Mouse (Mus musculus): ENCODE data around the gene B4galt2.

The B4galt2 gene

DNA sequence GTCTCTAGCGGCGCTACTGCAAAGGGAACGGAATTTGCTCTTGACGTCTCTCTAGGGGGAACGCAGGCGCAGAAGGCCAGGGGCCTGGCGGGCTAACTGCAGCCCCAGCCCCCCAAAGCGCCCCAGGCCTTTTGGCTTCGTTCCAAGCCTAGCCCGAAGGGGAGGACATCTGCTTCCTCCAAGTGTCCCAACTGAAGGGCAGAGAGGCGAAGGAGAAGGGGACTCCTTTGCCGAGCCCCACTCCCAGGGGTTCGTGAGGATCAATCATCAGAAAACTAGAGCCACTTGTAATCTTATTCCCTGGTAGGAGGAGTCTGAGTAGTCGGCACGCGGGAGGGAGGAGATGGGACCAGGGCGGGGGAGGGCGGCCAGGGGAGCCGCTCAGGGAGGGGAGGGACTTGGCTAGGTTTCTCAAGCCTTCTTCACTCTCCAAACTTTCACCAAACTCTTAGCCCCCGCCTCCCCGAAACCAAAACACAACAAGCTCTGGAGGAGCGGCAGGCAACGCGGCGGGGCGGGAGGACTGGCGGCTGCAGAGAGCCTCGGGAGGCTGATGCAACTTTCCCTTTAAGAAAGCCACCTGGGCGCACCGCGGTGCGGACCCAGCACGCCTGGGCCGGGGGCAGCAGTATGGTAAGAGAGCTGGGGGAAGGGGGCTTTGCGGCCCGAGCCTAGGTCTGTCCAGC lies 48.3 kb downstream of the B4galt2 start:
- DNase-seq (ENCODE audit: low read depth): peak; percentile 96

DNA sequence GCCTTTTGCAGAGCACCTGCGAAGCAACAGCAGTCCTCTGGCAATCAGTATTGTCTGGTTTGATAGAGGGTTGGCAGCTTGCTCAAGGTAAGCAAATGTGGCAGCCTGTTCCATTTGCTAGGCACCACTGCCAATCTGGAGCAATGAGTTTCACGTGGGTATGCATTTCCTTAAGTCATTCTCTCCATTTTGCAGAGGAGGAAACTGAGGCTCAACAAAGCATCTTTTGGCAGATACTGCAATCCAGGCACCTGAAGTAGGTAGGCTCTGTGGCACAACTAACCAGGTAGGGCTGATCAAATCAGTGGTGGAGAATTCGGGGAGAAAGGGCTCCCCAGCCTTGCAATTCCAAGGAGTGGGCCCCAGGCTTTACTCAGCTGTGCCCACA lies 48.8 kb downstream of the B4galt2 start, which contains the start of gene Slc6a9:
Gene Slc6a9 (plus strand): TSS at position 50 of the 388 bp plus-strand sequence.
- DNase-seq (ENCODE audit: low read depth): no peak

DNA sequence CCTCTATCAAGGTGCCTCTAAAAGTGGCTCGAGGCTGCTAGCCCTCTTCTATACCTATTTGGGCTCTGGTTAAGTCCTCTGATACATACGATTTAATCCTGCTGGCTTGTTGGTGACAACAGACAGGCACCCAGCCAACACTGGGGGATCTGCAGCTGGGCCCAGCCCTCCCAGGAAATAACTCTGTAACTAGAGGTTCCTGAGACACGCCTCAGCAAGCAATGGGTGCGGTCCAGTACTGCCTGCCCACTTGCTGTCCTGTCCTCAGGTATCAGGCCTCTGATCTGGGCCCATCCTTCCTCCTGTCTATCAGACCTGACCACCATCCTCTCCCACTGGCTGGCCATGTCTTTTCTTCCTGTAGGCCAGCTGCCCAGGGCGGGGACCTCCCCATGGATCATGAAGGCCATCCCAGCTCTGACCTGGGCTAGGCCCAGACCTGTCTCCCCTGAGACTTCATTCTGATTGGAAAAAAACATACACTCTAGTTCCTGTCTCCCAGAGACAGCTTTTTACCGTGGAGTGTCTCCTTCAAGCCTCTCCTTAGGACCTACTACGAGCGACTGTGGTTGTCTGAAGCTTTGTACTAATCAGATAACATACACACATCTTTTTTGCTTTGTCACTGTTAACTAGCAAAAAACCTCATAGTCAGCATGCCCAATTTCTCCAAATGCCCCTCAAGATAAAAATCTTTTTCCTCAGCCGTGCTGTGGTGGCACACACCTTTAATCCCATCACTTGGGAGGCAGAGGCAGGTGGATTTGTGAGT lies 51.2 kb downstream of the B4galt2 start:
- peak; percentile 36 for DNase-seq (ENCODE audit: low read depth)

DNA sequence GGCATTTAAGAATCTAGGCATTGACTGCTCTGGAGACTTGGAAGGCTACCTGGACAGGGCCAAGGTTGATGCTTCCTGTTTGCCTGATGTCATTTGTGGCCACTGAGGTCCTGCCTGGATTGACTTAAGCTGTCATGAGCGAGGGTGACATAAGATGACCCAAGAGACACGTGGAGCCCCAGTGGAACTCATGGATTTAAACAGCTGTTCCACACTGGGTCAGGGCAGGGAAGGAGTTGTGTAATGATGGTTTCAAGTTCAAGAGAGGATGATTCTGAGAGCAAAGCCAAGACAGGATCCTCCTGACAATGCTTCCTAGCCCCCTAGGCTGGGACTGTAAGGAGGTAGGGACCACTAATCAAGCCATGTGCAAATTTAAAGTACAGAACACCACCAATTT lies 51.8 kb downstream of the B4galt2 start:
- no peak for DNase-seq (ENCODE audit: low read depth)

DNA sequence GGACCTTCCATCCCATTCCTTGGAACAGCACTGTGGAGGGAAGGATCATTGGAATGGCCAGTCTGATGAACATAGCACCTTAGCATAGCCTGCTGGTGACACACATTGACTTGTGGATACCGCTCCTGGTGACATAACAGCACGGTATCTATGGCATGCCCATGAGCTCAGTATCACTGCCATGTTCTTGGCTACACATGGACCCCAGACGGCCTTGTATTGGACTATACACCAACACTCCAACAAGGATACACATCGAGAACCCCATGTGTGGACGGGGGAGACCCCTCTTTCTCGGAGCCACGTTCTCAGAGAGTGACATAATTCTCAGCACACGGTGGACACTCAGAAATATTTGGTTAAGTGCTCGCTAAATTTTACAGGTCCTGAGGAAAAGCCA lies 52.5 kb downstream of the B4galt2 start:
- no peak for DNase-seq (ENCODE audit: low read depth)

DNA sequence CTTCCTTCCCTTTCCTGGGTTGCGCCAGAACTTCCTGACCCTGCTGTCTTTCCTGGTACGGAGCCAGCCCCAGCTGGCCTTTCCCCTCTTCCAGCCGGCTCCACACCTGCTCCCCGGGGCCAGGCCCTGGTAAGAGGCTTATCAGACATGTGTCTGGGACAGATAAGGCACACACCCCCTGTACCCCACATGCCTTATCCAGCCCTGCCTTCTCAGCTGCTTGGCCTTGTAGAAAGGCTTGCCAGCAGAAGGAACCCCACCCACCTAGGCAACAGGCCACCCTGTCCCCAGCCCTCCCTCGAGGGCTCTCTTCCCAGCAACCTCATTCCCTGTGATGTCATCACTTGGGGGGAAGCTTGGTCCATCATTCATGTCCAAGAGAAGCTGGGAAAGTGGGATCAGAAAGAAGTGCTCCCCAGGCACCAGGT lies 53.1 kb downstream of the B4galt2 start:
- DNase-seq (ENCODE audit: low read depth): peak; percentile 48

DNA sequence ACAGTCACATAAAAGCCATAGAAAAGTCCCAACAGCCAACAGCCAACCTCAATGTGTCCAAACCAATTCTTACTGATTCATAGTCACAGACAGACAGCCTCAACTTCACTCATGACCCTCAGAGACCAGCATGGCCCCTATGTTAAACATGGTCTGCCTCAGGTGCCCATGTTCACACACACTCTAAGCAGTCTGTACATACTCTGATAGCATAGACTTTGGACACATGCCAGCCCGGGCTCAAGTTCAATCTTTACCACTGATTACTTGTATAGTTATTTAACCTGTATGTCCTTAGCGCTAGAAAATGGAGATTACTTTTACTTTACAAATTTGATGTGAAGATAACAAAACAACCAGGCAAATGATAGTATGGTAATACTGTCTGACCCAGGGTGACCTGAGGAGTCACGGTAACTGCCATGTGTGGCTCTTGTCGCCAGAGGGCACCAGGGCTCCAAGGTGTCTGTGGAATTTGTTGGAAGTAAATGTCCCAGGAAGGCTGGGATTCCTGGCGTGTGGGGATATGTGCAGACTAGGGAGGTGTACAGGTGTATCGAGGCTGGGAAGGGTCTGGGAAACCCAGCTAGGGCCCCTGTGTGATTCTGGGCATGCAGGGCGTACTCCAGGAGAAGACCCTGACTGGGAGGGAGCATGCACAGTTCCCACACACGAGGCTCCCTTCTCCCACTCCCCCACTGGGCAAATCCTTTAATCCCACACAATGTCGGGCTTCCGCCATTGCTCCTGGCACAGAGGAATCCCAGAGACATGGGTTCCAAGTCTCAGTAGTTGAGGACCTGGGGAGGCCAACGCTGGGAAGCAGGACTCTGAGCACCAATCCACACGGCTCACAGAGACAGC lies 53.8 kb downstream of the B4galt2 start:
- peak; percentile 86 for DNase-seq (ENCODE audit: low read depth)

DNA sequence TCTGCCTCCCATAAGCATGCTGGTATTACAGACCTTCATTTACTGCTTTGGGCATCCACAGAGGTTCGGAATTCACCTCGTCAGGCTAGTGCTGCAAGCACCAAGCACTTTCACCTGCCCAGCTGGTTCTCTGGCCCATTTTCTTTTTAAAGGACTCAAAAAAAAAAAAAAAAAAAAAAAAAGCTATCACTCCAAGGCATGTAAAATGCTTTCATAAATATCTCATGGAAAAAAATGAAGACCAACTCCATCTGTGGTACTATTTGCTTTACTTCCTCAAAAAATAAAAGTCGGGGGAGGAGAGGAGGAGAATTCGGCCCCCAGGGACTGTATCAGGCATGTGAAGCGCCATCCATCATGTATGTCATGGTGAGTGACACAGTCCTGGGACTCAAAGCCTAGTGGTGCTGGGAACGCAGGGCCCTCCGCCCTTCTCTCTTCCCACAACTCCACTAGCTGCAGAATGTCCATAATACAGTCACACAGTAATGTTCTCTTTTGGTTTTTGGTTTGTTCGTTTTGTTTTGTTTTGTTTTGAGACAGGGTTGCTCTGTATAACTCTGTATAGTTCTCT lies 54.6 kb downstream of the B4galt2 start:
- no peak for DNase-seq (ENCODE audit: low read depth)

Measured in NIH3T3 (cell line).